Mouse (Mus musculus): ENCODE results near the gene Agl.
"Not testable (repeated sequence)": the region's sequence is repeated elsewhere in the genome, so short reads cannot be mapped to it uniquely, and the experiment has no call there.

Gene Agl

GRCm38 (mm10) chr3:116815916-116816315 lies 8.0 kb upstream of the Agl start:
- DNase-seq (ENCODE audit: low spot score), result no peak

- no peak for DNase-seq (ENCODE audit: low spot score)
These were observed 7.4 kb upstream of the Agl start for GRCm38 (mm10) chr3:116815305-116815797.

DNA sequence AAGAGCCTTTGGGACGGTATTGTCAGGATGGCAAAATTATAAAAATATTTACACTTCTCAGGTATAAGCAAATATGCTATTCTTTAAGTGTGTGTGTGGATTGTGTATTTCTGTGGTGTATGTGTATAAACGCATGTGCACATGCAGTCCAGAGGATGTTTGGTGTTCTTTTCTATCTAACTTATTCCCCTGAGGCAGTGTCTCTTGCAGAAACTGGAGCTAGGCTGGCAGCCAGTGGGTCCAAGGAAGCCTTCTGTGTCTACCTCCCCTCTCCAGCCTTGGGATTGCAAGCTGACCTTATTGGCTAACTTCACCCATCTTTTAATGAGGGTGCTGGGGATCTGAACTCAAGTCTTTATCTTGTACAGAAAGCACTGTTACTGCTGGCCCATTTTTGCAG lies 5.0 kb upstream of the Agl start:
- no peak for DNase-seq (ENCODE audit: low spot score)

GRCm38 (mm10) chr3:116810351-116810750 lies 2.4 kb upstream of the Agl start:
- DNase-seq (ENCODE audit: low spot score), result not testable (repeated sequence)

- no peak for DNase-seq (ENCODE audit: low spot score)
These were observed 1.3 kb upstream of the Agl start for GRCm38 (mm10) chr3:116809221-116809620.

DNA sequence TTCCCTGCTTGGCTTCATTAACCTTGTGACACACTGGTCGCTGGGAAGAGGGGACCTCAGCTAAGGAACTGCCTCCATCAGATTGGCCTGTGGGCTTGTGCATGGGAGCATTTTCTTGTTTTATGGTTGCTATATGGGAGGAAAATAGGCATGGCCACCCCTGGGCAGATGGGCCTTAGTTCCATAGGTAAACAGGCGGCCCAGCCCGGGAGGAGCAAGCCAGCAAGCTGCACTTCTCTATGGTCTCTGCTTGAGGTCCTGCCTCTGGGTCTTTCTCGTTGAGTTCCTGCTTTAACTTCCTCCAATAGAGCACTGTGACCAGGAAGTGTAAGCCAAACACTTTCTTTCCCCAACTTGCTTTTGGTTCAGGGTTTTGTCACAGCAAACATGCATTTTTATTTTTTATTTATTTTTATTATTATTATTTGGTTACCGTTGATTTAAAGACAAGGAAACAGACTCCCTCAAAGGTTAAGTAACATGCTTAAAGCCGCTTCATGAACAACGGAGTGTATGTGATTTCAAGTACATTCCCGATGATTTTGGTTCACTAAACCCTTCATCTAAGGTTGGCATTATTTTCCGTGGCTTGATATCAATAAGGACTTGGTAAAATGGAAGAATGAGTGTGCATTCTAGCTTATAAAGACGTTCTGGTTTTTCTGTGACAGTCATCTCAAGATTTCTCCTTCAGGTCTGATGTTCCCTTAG lies 696 bp upstream of the Agl start:
- no peak for DNase-seq (ENCODE audit: low spot score)

- DNase-seq (ENCODE audit: low spot score), result no peak
These were observed 2.1 kb downstream of the Agl start for GRCm38 (mm10) chr3:116805866-116806265.

DNA sequence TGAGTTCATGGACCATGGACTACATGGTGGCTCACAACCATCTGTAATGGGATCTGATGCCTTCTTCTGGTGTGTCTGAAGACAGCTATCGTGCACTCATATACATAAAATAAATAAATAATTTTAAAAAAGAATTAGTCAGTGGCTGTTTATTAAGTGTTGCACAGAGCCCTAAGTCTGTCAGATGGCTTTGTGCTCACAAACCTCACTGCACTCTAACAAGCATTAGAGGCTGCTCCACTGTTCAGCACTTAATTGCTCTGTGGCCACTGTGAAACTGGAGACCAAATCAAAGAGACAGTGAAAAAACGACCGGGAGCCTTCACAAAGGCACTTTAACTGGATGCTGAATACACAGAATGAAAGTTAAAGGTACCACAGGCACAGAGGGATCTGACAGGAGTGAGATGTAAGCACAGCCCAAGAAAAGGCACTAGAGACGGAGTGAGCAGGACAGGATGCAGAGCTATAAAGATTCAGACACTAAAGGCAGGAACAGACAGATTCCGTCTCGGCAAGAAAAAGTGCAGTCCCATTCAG lies 3.1 kb downstream of the Agl start:
- DNase-seq (ENCODE audit: low spot score), result no peak

DNA sequence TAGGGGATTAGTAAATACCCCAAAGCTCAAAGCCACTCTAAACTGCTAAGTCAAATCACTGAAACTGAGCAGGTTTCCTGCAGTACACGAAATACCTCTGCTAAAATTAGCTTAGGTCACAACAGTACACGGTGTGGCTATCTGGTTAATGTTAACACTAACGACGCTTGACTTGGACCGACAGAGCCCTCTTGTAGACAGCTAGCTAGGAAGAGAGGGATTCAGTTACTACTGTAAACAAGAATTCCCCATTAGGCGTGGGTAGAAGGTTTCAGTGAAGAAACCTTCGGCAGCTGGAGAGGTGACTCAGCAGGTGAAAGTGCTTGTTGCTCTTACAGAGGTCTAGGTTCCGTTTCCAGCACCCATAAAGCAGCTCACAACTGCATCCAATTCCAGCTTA lies 6.2 kb downstream of the Agl start:
- DNase-seq (ENCODE audit: low spot score), result no peak

DNA sequence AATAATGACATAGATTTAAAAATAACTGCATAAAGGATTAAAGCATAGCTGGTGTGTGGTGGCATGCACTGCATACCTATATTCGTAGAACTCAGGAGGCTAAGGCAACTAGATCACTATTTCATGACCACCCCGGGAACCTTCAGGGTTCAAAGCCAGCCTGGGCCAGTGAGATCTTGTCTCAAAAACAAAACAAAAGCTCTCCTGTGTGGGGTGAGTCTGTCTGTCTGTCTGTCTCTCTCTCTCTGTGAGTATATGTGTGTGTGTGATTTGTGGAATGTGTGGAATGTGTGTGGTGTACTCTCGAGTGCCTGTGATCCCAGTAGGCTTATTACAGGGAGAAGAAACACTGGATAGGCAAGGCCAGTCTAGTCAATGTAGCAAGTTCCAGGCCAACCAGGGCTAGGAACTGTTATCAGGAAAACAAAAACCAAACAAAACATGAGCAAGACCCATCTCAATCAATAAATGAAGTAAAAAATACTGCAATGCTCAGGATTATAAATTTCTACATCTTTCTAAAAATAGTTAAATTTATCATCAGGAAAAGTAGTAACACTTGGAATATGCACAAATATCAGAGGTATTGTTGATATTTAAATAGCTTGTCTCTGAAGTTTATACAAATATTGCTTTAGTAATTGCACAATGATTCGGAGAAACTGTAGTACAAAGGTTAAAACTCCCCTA lies 9.0 kb downstream of the Agl start:
- DNase-seq (ENCODE audit: low spot score), result no peak

DNA sequence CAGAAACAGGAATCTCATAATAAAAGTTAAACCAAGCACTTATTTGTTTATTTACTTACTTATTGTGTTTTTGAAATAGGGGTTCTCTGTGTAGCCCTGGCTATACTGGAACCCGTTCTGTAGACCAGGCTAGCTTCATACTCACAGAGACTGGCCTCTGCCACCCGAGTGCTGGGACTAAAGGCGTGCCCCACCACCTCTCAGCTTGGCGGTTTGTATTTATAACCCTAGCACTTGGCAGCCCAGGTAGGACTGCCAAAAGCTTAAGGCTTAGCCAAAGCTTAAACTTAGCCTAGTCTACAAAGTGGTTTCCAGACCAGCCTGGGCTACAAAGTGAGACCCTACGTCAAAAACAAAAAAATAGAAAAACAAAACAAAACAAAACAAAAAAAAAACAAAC lies 19.1 kb downstream of the Agl start:
- no peak for DNase-seq (ENCODE audit: low spot score)

- no peak for DNase-seq (ENCODE audit: low spot score)
These were observed 21.4 kb downstream of the Agl start for GRCm38 (mm10) chr3:116786543-116786942.

DNA sequence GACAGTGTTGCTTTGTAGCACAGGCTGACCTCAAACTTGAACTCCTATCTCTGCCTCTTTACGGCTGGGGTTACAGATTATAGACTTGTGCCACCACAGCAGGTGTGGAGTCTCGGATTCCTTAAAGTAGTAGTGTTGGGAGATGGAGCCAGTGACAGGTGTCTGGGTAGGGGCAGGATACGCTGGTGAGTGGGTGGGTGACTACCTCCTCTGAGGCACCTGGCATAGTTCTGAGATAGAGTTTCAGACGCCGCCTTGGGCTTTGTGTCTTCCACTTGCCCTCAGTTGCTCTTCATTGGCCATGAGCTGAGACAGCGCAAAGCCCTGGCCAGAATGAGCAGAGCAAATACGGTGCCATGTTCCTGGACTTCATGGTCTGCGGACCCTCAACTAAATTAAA lies 22.1 kb downstream of the Agl start:
- DNase-seq (ENCODE audit: low spot score), result no peak

DNA sequence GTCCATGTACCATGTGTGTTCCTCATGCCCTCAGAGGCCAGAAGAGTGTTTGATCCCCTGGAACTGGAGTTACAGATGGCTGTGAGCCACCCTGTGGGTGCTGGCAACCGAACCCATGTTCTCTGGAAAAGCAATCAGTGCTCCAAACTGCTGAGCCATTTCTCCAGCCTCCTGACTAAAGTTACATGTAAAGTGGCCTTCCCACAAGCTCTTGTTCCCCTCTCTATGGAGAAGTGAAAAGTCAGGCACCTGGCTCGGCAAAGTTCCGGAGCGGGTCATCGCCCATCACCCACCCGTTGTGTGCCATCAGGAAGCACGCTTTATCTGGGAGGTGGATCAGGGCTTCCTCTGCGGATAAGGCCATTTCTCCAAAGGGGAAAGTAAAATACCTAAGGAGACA lies 23.2 kb downstream of the Agl start:
- DNase-seq (ENCODE audit: low spot score), result no peak

DNA sequence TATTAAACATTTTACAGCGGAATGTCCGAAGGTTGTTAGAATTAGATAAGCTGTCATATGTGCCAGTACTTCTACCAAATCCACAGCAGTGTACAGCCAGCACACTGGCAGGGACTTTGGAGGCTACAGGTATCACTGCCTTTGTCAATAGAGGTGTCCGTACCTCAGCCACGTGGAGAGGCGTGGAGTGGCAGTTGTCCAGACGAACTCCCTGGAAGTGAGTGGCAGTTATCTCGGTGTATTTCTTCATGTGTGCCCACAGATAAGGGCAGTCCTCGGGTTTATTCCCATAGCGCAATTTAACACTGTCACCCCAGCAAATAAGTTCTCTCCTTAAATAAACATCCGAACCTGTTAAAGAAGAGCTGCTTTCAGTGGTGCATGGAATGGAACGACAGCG lies 23.7 kb downstream of the Agl start:
- no peak for DNase-seq (ENCODE audit: low spot score)

- no peak for DNase-seq (ENCODE audit: low spot score)
These were observed 31.0 kb downstream of the Agl start for GRCm38 (mm10) chr3:116776961-116777360.

DNA sequence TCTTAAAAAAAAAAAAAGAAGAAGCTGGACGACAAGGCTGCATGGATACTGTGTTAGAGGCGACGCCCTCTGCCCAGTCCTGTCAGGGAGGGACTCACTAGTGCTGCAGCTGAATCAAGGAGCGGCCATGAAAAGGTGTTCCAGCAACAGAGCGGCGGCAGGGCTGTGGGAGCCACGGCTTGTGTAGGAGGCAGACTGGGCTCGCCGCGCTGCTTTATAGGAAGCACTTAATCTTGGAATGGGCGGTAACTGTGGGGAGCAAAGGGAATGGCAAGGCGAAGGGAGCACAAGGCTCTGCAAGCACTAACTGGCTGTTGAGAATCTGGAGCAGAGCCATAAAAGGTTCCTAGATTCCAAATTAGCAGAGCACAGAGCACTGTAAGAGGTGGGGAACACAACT lies 34.1 kb downstream of the Agl start:
- DNase-seq (ENCODE audit: low spot score), result no peak

DNA sequence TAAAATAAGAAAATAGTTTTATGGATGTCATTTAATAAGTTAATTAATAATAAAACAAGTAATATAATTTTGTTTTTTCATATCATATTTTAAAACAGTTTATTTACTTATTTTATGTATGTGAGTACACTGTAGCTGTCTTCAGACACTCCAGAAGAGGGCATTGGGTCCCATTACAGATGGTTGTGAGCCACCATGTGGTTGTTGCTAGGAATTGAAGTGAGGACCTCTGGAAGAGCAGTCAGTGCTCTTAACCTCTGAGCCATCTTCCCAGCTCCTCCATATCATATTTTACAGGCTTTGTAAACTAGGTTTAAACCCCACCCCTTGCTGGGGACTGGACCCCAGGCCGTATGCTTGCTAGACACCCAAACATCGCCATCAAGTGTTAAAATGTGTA lies 36.4 kb downstream of the Agl start:
- no peak for DNase-seq (ENCODE audit: low spot score)

DNA sequence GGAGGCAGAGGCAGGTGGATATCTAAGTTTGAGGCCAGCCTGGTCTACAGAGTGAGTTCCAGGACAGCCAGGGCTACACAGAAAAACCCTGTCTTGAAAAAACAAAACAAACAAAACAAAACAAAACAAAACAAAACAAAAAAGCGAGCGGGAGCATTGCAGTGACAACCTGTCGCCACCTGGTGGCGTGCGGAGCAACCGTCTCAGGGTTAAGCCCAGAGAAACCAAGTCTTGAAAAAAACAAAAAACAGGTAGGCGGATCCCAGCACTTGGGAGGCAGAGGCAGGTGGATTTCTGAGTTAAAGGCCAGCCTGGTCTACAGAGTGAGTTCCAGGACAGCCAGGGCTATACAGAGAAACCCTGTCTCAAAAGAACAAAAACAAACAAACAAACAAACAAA lies 41.0 kb downstream of the Agl start:
- not testable (repeated sequence) for DNase-seq (ENCODE audit: low spot score)

- DNase-seq (ENCODE audit: low spot score), result no peak
These were observed 55.1 kb downstream of the Agl start for GRCm38 (mm10) chr3:116752818-116753217.

DNA sequence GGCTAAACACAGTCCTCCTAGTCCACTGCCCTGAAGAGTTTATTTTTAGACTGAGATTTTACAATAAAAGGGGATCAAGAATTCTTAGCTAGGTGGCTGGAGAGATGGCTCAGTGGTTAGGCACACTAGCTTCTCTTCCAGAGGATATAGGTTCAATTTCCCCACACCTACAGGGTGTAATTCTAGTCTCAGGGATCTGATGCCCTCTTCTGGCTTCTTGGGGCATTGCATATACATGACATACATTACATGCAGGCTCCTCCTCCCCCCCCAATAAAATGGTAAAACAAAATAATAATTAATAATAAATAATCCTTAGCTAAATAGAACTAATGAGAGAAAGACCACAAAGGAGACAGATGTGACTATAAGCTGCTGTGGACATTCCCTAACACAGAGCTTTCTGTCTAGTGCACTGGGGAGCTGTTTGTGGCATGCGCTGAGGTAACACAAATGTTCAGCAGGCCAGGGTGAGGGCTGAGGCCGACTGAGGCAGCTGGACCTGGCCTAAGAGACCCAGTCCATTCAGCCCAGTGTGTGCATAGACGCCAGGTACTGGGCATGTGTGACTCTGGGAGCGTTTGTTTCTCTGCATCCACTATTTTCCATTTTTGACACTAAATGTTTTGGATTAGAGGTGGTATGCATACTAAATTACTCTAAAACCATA lies 56.6 kb downstream of the Agl start:
- DNase-seq (ENCODE audit: low spot score), result peak; percentile 22

DNA sequence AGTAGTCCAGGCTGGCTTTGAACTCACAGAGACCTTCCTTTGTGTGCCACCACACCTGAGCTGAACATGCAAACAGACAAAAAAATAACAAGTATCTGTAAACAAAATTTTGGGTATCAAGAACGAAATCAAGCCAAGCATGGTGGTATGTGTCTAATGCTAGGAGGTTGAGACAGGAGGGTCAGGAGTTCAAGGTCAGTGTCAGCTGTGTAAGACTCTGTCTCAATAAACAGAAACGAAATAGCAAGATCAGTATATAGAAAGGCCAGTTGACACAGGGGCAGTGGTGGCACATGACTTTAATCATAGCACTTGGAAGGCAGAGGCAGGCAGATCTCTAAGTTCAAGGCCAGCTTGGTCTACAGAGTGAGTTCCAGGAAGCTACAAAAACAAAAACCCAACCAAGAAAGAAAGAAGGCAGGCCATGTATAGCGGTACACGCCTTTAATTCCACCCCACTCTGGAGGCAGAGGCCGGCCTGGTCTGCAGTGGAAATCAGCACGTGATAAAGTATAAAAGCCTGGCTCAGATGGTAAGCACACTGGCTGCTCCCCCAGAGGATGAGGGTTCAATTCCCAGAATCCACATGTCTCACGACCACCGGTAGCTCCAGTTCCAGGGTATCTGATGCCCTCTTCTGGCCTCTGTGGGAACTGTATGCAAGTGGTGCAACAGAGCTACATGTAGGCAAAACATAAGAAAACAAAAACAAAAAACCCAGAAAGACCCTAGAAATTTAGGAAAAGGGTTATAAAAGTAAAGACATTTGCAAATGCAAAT lies 59.4 kb downstream of the Agl start:
- no peak for DNase-seq (ENCODE audit: low spot score)

All from left cerebral cortex, adult 11 months (tissue).